ENCODE assay signal across 22 mouse cellular contexts in genomic region chr14:76911271-76911670, GRCm38 (mm10).
"Had no signal": no experiment of that assay in that cellular context is flagged by ENCODE, and none has a peak within 500 bp of the region (broad histone marks: within the 10 kb centered on the region; RNA-seq: fewer than 3 reads in every experiment).

No protein-coding gene starts in this region.

- H3K4me2 ChIP-seq: forebrain, embryonic 15.5 days; heart, embryonic 12.5 days; heart, embryonic 15.5 days; hindbrain, embryonic 13.5 days; hindbrain, embryonic 15.5 days; limb, embryonic 13.5 days; limb, embryonic 15.5 days; liver, embryonic 12.5 days had no signal

- H3K4me3 ChIP-seq: forebrain, embryonic 15.5 days; heart, adult 2 months; heart, embryonic 10.5 days; heart, embryonic 12.5 days; heart, embryonic 15.5 days; hindbrain, embryonic 13.5 days; hindbrain, embryonic 15.5 days; limb, embryonic 13.5 days; limb, embryonic 15.5 days; liver, embryonic 12.5 days had no signal

- H3K9me3 ChIP-seq: forebrain, embryonic 15.5 days; heart, embryonic 10.5 days; heart, embryonic 12.5 days; heart, embryonic 15.5 days; hindbrain, embryonic 13.5 days; hindbrain, embryonic 15.5 days; limb, embryonic 13.5 days; limb, embryonic 15.5 days; liver, embryonic 12.5 days had no signal

- ATAC-seq: forebrain, embryonic 15.5 days; forebrain, postnatal 0 days; hindbrain, postnatal 0 days; intestine, embryonic 16.5 days; liver, embryonic 12.5 days had no signal

- H3K4me1 ChIP-seq: forebrain, embryonic 15.5 days; hindbrain, embryonic 13.5 days; hindbrain, embryonic 15.5 days had no signal

- H3K27ac ChIP-seq: forebrain, embryonic 15.5 days; heart, adult 2 months; heart, embryonic 10.5 days; heart, embryonic 15.5 days; hindbrain, embryonic 13.5 days; hindbrain, embryonic 15.5 days; hindbrain, postnatal 0 days; limb, embryonic 13.5 days; liver, embryonic 12.5 days; liver, embryonic 14.5 days had no signal

- DNase-seq: forebrain, postnatal 0 days; gastrocnemius, postnatal 14 days; gastrocnemius, postnatal 36 days; heart, adult 2 months; kidney, adult 11 months; kidney, postnatal 10 days; layer of hippocampus, adult 9-11 months; layer of hippocampus, postnatal 36 days; left cerebral cortex, postnatal 4 days; lung, adult 18-20 months had no signal

- H3K9ac ChIP-seq: forebrain, embryonic 15.5 days; forebrain, postnatal 0 days; heart, embryonic 12.5 days; heart, embryonic 15.5 days; hindbrain, embryonic 13.5 days; hindbrain, embryonic 15.5 days; limb, embryonic 13.5 days; limb, embryonic 15.5 days; liver, embryonic 12.5 days; liver, embryonic 14.5 days had no signal

- H3K27me3 ChIP-seq: forebrain, embryonic 15.5 days; heart, embryonic 12.5 days; heart, embryonic 15.5 days; hindbrain, embryonic 13.5 days; hindbrain, embryonic 15.5 days; limb, embryonic 13.5 days; limb, embryonic 15.5 days; liver, embryonic 12.5 days had no signal

- H3K36me3 ChIP-seq: forebrain, embryonic 15.5 days; heart, embryonic 10.5 days; heart, embryonic 12.5 days; heart, embryonic 15.5 days; hindbrain, embryonic 13.5 days; hindbrain, embryonic 15.5 days; limb, embryonic 13.5 days; limb, embryonic 15.5 days; liver, embryonic 12.5 days had no signal
